In the genomic region with DNA sequence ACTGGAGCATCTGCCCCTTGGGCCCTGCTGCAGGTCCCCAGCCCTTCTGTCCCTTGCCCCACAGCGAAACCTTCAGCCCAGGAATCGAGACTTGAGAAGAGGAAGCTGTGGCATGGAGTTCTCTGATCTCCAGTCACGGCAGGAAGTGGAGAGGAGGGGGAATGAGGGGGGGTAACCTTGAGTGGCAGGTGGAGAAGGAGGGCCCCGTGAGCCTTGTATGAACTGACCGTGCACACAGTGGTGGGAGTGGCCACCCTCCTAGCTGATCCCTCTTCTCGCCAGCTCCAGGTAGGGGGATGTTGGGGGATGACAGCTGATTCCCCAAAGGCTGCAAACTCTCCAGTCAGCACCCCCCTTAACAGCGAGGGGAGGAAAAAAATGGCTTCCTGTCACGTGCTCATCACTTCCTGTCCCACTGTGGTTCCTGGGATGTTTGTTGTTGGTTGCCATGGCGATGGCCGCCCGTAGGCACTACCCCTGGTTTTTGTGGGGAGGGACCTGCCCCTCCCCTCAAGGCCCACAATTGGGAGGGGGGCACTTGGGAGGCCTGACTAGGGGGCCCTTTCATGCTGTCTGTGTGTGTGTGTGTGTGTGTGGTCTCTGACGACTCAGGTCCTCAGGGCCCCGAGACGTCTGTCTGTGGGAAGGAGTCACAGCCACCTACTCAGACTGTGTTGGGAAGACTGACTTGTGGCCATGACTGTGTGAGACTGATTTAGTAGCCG, we compare ENCODE assay signal across 8 mouse cellular contexts. TPM values are rescaled to one million over a fixed set of nuclear protein-coding genes. Genes with fewer than 3 reads are reported as not detected.
A peak's percentile ranks its signal among the peaks of the same experiment; 100 is the strongest.
DNase-seq lines count a peak whose midpoint lies in the region; TF ChIP-seq lines count a peak whose summit lies in the region.

No protein-coding gene starts in this region.

- peak overlapping the region; percentile 97 for H3K27ac ChIP-seq in macrophage
- H3K27ac ChIP-seq in small intestine, adult 2 months (ENCODE audit: insufficient read depth, low read depth, low read length) = peak overlapping the region; percentile 87

- peak overlapping the region; percentile 29 for H3K4me3 ChIP-seq in macrophage (ENCODE audit: inconsistent target)
- H3K4me3 ChIP-seq in small intestine, adult 2 months (ENCODE audit: low read depth, low read length) = peak overlapping the region; percentile 95

- DNase-seq in cerebellum, adult 18-20 months = peak; percentile 31 to 37
- no peak for DNase-seq in cerebellum, adult 9-10 months
- peak; percentile 90 for DNase-seq in adrenal gland, postnatal 14 days
- peak; percentile 83 for DNase-seq in fibroblast of lung, adult 2 months (ENCODE audit: low read depth)
- DNase-seq in heart, postnatal 10 days = peak; percentile 91 to 95
- DNase-seq in kidney, postnatal 36 days = peak; percentile 88 to 89

- TF ChIP-seq POLR2A in small intestine, adult 2 months (IDR thresholded peaks at IDR 0.05; ENCODE audit: low read depth, low read length) = no peak

- peaks cover 84% of the 10 kb centered on the region for H3K79me2 ChIP-seq in macrophage (ENCODE audit: inconsistent target)

- intact Hi-C loops in heart, postnatal 10 days (cut with DNase I) = loop anchor here (2.0 kb wide), 1 partner anchor 13 kb away; no protein-coding TSS in a partner anchor

- no peaks in the 10 kb centered on the region for H3K36me3 ChIP-seq in macrophage (ENCODE audit: inconsistent target)
- H3K36me3 ChIP-seq in small intestine, adult 2 months (ENCODE audit: control insufficient read depth, insufficient read depth, low read length) = no peaks in the 10 kb centered on the region

- H3K4me1 ChIP-seq in small intestine, adult 2 months (ENCODE audit: control insufficient read depth, insufficient read depth, insufficient read length, low read length) = peaks cover 58% of the 10 kb centered on the region

- 1% methylated on average over 12 of the region's 15 CpGs for WGBS in macrophage (ENCODE audit: missing documents)
- WGBS in small intestine, adult 2 months = 18% methylated on average over 15 of the region's 15 CpGs

- TF ChIP-seq CTCF in small intestine, adult 2 months (IDR thresholded peaks at IDR 0.05; ENCODE audit: extremely low read depth, insufficient read length, insufficient replicate concordance, low read depth, low read length) = no peak

- H3K27me3 ChIP-seq in small intestine, adult 2 months (ENCODE audit: control insufficient read depth, insufficient read depth, low read length) = no peaks in the 10 kb centered on the region

RNA-seq across cellular contexts. Expression of a gene that starts 14.4 kb away (rescaled TPM):
- 24.5 and 29.3 TPM in 2 replicates for total RNA-seq in adrenal gland, postnatal 14 days (2021)
- total RNA-seq in heart, postnatal 10 days (2021) = 10 to 100 TPM; 31.9 to 33.0 TPM
- total RNA-seq in macrophage (2018; cell fraction: chromatin; rRNA removed) = 10 to 100 TPM in 20 of 26 experiments, 1 to 10 TPM in 6; 7.0 to 27.6 (median 17.2) TPM
- 10 to 100 TPM in 24 of 26 experiments, 1 to 10 TPM in 2; 7.8 to 33.7 (median 21.0) TPM for total RNA-seq in macrophage (2018; cell fraction: cytosol; rRNA removed)
- 10 to 100 TPM in 24 of 26 experiments, 1 to 10 TPM in 2; 6.3 to 35.2 (median 17.9) TPM for total RNA-seq in macrophage (2018; cell fraction: nucleus; rRNA removed)
- 13.3 to 17.5 TPM (median 13.4 TPM) in 3 replicates for polyA plus RNA-seq in macrophage (2018)
- 25.3 and 56.3 TPM in 2 replicates for polyA plus RNA-seq in small intestine, adult 2 months (2012; rRNA removed)

RNA-seq across cellular contexts. Expression of a gene that starts 34.4 kb away (rescaled TPM):
- 3.5 and 5.8 TPM in 2 replicates for total RNA-seq in adrenal gland, postnatal 14 days (2021)
- total RNA-seq in heart, postnatal 10 days (2021) = 1 to 10 TPM; 3.3 to 3.6 TPM
- 1 to 10 TPM in 20 of 26 experiments, under 1 TPM in 6; 0.25 to 5.5 (median 2.3) TPM for total RNA-seq in macrophage (2018; cell fraction: chromatin; rRNA removed)
- total RNA-seq in macrophage (2018; cell fraction: cytosol; rRNA removed) = 1 to 10 TPM in 22 of 26 experiments, under 1 TPM in 4; 0.57 to 2.4 (median 1.4) TPM
- 10 to 100 TPM in 1 of 26 experiments, 1 to 10 TPM in 23, under 1 TPM in 2; 0.58 to 22.6 (median 1.7) TPM for total RNA-seq in macrophage (2018; cell fraction: nucleus; rRNA removed)
- polyA plus RNA-seq in macrophage (2018) = 0.70 to 13.4 TPM (median 2.2 TPM) in 3 replicates
- polyA plus RNA-seq in small intestine, adult 2 months (2012; rRNA removed) = 0.37 and 0.65 TPM in 2 replicates

RNA-seq across cellular contexts. Expression of a gene that starts 40.8 kb away (rescaled TPM):
- total RNA-seq in adrenal gland, postnatal 14 days (2021) = not detected in 2 replicates
- total RNA-seq in heart, postnatal 10 days (2021) = 1 to 10 TPM; 1.3 to 2.0 TPM
- total RNA-seq in macrophage (2018; cell fraction: chromatin; rRNA removed) = not detected
- not detected for total RNA-seq in macrophage (2018; cell fraction: cytosol; rRNA removed)
- total RNA-seq in macrophage (2018; cell fraction: nucleus; rRNA removed) = not detected
- not detected in 3 replicates for polyA plus RNA-seq in macrophage (2018)
- polyA plus RNA-seq in small intestine, adult 2 months (2012; rRNA removed) = 3.6 and 5.8 TPM in 2 replicates
